Mouse (Mus musculus): Measurements from ENCODE around the gene Mum1. TPM values are rescaled to one million over a fixed set of nuclear protein-coding genes. Genes with fewer than 3 reads are reported as not detected.

The Mum1 gene
- polyA plus RNA-seq, 1 experiment from 2014 or later, result 41.4 TPM

- POLR2A ChIA-PET, result no interaction called here
- in situ Hi-C loops (cut with MboI; ENCODE audit: low pct_unique_long_range_greater_than_20kb), result no loop called here
- CTCF ChIA-PET, result no interaction called here
- H3K27me3 ChIP-seq, result no peaks in the 10 kb centered on the region
- TF ChIP-seq CTCF (IDR thresholded peaks at IDR 0.05), result no peak
- ATAC-seq (no peak), DNase-seq (ENCODE audit: low read depth, low spot score) (no peak)
Measured at GRCm38 (mm10) chr10:80270734-80271181, 44.5 kb downstream of the Mum1 start.

DNA sequence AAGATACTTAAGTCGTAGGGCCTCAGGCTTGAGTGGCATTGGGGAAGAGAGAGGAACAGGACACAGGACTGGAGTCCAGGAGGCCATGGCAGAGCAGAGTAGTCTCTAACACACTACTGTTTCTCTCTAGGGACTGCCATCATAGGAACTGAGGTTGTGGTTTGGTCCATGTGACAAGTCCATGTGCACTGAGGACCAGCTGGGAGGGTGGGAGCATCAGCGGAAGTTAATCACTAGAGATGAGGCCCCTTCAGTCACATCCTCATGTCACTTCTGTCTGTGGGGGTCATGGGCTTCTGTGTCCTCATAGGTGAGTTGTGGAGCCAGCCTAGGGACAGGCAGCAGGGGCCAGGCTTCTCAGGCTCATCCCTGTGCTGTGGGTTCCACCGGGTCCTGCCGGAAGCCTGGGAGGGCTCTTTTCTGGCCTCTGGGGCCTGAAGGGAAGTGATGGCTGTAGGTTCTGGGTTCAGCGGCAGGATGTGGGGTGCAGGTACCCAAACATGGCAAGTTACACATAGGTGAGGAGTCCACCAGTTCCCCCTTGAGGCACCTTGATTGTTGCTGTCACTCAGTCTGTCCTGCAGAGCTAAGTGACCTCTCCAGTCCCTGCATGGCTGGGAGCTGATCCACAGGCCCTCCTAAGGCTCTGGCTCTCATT, 45.1 kb downstream of the Mum1 start:
- no peak for DNase-seq (ENCODE audit: low read depth, low spot score)
- H3K27me3 ChIP-seq, result no peaks in the 10 kb centered on the region
- no peak for ATAC-seq
- ChIA-PET POLR2A (no interaction called here), CTCF (no interaction called here)
- in situ Hi-C loops (cut with MboI; ENCODE audit: low pct_unique_long_range_greater_than_20kb), result no loop called here
- TF ChIP-seq CTCF (IDR thresholded peaks at IDR 0.05), result no peak

DNA sequence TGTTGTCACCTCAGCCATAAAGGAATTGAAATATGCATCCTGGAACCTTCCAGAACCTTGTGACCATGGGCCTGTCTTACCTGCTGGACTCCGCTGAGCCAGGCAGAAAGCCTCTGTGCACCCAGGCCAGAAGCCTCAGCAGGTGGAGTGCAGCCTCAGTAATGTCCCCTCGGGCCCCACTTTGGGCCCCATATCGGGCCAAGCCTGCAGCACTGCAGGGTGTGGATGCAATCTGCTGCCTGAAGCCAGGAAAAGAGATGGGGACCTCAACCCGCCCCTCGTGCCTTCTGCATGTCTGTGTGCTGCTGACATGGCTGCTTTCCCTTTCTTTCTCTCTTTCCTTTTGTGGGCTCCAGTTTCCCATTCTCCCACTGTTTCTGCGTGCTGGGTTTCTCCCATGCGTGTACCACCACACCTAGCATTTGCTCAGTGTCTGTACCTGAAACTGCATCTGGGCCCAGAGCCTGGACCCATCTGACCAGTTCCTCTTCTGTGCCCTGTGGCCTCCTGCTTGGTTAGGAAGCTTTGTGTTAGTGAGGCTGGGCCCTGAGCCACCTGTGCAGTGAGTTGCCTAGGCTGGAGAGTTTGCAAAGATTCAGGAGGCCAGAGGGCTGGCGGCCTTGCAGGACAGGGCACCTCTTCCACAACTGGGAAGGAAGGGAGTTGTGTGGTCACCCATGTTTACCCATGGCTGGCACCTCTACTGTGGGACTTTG, 45.8 kb downstream of the Mum1 start:
- ChIA-PET CTCF (no interaction called here), POLR2A (no interaction called here)
- DNase-seq (ENCODE audit: low read depth, low spot score) (no peak), ATAC-seq (no peak)
- in situ Hi-C loops (cut with MboI; ENCODE audit: low pct_unique_long_range_greater_than_20kb), result no loop called here
- no peak for TF ChIP-seq CTCF (IDR thresholded peaks at IDR 0.05)
- H3K27me3 ChIP-seq, result no peaks in the 10 kb centered on the region

DNA sequence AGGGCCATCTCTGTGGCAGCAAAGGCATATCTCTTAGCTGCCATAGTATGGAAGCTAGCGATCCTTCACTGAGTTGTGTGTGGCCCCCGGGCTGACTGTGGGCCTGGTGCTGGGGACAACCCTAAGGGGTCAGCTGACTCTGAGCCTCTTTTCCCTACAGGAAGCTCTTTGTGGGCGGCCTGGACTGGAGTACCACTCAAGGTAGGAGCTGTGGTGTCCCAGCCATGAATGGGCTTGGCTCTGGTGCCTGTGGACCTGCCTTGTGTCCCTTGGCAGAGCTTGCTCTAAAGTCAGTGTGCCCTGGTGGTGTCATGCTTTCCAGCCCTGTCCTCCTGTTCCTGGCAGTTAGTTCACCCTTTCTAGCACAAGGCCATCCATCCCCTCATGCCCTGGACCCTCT, 47.6 kb downstream of the Mum1 start:
- no peaks in the 10 kb centered on the region for H3K27me3 ChIP-seq
- CTCF ChIA-PET, result interaction anchor here (1.0 kb wide), 1 partner anchor 17 kb away, joined by 4 read pairs; no protein-coding TSS in a partner anchor
- TF ChIP-seq CTCF (IDR thresholded peaks at IDR 0.05), result no peak
- DNase-seq (ENCODE audit: low read depth, low spot score), result no peak
- in situ Hi-C loops (cut with MboI; ENCODE audit: low pct_unique_long_range_greater_than_20kb), result no loop called here
- POLR2A ChIA-PET, result interaction anchor here (1.6 kb wide), 1 partner anchor 9 kb away, joined by 4 read pairs; no protein-coding TSS in a partner anchor
- no peak for ATAC-seq

DNA sequence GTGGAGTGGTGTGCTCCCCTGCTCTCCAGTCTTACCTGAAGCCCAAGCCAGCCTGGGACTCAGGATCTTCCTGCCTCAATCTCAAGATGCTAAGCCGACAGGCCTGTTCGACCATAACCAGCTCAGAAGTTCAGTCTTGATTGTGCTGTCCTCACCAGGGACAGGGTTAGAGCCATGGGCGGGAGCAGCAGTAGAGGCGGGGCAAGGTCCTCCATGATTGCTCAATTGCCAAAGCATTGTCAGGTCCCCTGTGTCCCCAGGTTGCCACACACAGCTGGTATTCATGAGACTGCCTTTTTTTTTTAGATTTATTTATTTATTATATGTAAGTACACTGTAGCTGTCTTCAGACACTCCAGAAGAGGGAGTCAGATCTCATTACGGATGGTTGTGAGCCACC, 50.0 kb downstream of the Mum1 start:
- CTCF ChIA-PET, result no interaction called here
- in situ Hi-C loops (cut with MboI; ENCODE audit: low pct_unique_long_range_greater_than_20kb), result no loop called here
- ATAC-seq (no peak), DNase-seq (ENCODE audit: low read depth, low spot score) (no peak)
- POLR2A ChIA-PET, result interaction anchor here (1.1 kb wide), 1 partner anchor 10 kb away, joined by 3 read pairs; no protein-coding TSS in a partner anchor
- no peak for TF ChIP-seq CTCF (IDR thresholded peaks at IDR 0.05)
- H3K27me3 ChIP-seq, result no peaks in the 10 kb centered on the region

- no peaks in the 10 kb centered on the region for H3K27me3 ChIP-seq
- ATAC-seq, result no peak
- CTCF ChIA-PET, result interaction anchor here (0.9 to 1.2 kb wide), 2 partner anchors 12 to 14 kb away, joined by 3 to 4 read pairs; partner anchors contain the start of gene Rps15
- POLR2A ChIA-PET, result no interaction called here
- TF ChIP-seq CTCF (IDR thresholded peaks at IDR 0.05), result no peak
- in situ Hi-C loops (cut with MboI; ENCODE audit: low pct_unique_long_range_greater_than_20kb), result no loop called here
- DNase-seq (ENCODE audit: low read depth, low spot score), result no peak
Measured at GRCm38 (mm10) chr10:80278390-80278789, 52.2 kb downstream of the Mum1 start.

- no peak for DNase-seq (ENCODE audit: low read depth, low spot score)
- H3K27me3 ChIP-seq, result no peaks in the 10 kb centered on the region
- no peak for ATAC-seq
- TF ChIP-seq CTCF (IDR thresholded peaks at IDR 0.05), result no peak
- in situ Hi-C loops (cut with MboI; ENCODE audit: low pct_unique_long_range_greater_than_20kb), result no loop called here
- POLR2A ChIA-PET, result no interaction called here
- CTCF ChIA-PET, result interaction anchor here (1.0 kb wide), 1 partner anchor 13 kb away, joined by 3 read pairs; the partner anchor contains the start of gene Rps15
Measured at GRCm38 (mm10) chr10:80279273-80279672, 53.0 kb downstream of the Mum1 start.

GRCm38 (mm10) chr10:80281304-80281703, 55.1 kb downstream of the Mum1 start:
- ATAC-seq (peak; percentile 29), DNase-seq (ENCODE audit: low read depth, low spot score) (no peak)
- in situ Hi-C loops (cut with MboI; ENCODE audit: low pct_unique_long_range_greater_than_20kb), result no loop called here
- CTCF ChIA-PET, result interaction anchor here (1.4 kb wide), 1 partner anchor 13 kb away, joined by 4 read pairs; no protein-coding TSS in a partner anchor
- no peak for TF ChIP-seq CTCF (IDR thresholded peaks at IDR 0.05)
- POLR2A ChIA-PET, result no interaction called here
- no peaks in the 10 kb centered on the region for H3K27me3 ChIP-seq

GRCm38 (mm10) chr10:80281921-80282371, 55.7 kb downstream of the Mum1 start:
- ChIA-PET POLR2A (interaction anchor here (1.0 kb wide), 1 partner anchor 15 kb away, joined by 4 read pairs; no protein-coding TSS in a partner anchor), CTCF (interaction anchor here (1.4 kb wide), 1 partner anchor 13 kb away, joined by 4 read pairs; no protein-coding TSS in a partner anchor)
- in situ Hi-C loops (cut with MboI; ENCODE audit: low pct_unique_long_range_greater_than_20kb), result no loop called here
- DNase-seq (ENCODE audit: low read depth, low spot score) (no peak), ATAC-seq (peak; percentile 38)
- no peaks in the 10 kb centered on the region for H3K27me3 ChIP-seq
- no peak for TF ChIP-seq CTCF (IDR thresholded peaks at IDR 0.05)

DNA sequence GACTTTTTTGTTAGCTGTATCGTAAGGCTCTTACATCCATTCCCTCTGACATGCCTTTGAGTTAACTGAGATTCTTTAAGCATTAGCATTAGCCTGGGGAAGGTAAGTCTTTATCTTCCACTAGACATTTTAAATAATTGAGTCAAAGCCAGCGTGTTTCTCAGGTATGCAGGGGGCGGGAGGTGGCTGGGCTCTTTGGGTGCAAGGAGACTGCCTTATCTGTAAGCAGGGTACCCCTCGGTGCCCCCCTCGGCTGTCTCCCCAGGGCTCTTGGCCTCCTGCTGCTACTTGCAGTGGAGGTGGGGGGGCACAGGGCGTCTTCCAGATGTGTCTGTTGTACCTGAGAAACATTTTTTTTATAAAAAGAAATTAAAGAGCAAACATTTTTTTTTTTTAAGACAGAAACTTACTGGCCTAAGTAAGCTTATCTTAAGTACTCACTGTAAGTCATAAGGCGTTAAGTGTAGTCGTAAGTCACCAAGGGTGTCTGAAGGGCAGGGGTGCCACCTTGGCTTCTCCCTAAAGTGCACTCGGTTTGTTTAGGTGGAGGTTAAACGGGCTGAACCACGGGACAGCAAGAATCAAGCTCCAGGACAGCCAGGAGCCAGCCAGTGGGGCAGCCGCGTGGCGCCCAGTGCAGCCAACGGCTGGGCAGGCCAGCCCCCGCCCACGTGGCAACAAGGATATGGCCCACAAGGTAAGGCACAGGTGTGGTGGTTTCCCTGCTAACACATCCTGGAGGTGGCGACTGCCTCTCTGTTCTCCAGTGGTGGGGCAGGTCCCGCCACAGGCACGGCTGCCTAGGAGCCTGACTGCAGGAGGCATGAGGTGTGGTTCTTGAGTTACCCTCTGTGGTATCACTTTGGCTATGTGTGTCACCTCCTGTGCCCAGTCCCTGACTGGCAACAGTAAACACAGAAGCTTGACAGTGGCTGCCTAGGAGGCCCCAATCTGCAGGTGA, 56.5 kb downstream of the Mum1 start:
- ChIA-PET POLR2A (interaction anchor here (1.0 kb wide), 1 partner anchor 16 kb away, joined by 4 read pairs; no protein-coding TSS in a partner anchor), CTCF (interaction anchor here (0.9 to 1.4 kb wide), 2 partner anchors 14 to 30 kb away, joined by 3 to 4 read pairs; no protein-coding TSS in a partner anchor)
- ATAC-seq (no peak), DNase-seq (ENCODE audit: low read depth, low spot score) (no peak)
- in situ Hi-C loops (cut with MboI; ENCODE audit: low pct_unique_long_range_greater_than_20kb), result no loop called here
- no peaks in the 10 kb centered on the region for H3K27me3 ChIP-seq
- no peak for TF ChIP-seq CTCF (IDR thresholded peaks at IDR 0.05)
